Mouse (Mus musculus) embryonic facial prominence, embryonic 11.5 days (tissue): ENCODE measurements around the gene Fgfr2. TPM values are rescaled to one million over a fixed set of nuclear protein-coding genes. Genes with fewer than 3 reads are reported as not detected.

ENCODE experiments used
- ATAC-seq: fragments of 200-750 bp; cut with Nextera tagmentation; replicated peaks from 2 replicates; pipeline ENCODE4 v1.8.0; 2017; ENCODE audit warnings: low read depth; ENCODE audit not compliant: insufficient number of reproducible peaks, low FRiP score, low TSS enrichment
- DNase-seq: peaks from one replicate; pipeline ENCODE4 v3.0.0-alpha.2; 2015; ENCODE audit warnings: low spot score
- H3K27ac ChIP-seq: fragments of 300-500 bp; sonication (generic); replicated peaks from 2 replicates; pipeline ENCODE4 v1.5.1; 2014; ENCODE audit warnings: mild to moderate bottlenecking, low read depth, low read length, control low read depth
- H3K27me3 ChIP-seq: fragments of 300-500 bp; sonication (generic); 2 replicates; pipeline ENCODE4 v1.6.1; 2014; ENCODE audit warnings: mild to moderate bottlenecking, low read length, moderate library complexity, mixed read lengths; ENCODE audit not compliant: control insufficient read depth, insufficient read depth
- H3K36me3 ChIP-seq: fragments of 300-500 bp; sonication (generic); replicated peaks from 2 replicates; pipeline ENCODE4 v1.6.1; 2014; ENCODE audit warnings: low read depth, mild to moderate bottlenecking, low read length, moderate library complexity, mixed read lengths; ENCODE audit not compliant: control insufficient read depth, insufficient read depth
- H3K4me1 ChIP-seq: fragments of 300-500 bp; sonication (generic); 2 replicates; pipeline ENCODE4 v1.6.1; 2014; ENCODE audit warnings: low read length, mixed read lengths; ENCODE audit not compliant: control insufficient read depth, insufficient read depth
- H3K4me2 ChIP-seq: fragments of 300-500 bp; sonication (generic); 2 replicates; pipeline ENCODE4 v1.6.1; 2014; ENCODE audit warnings: low read depth, mild to moderate bottlenecking, control low read depth, low read length, moderate library complexity
- H3K4me3 ChIP-seq: fragments of 300-500 bp; sonication (generic); 2 replicates; pipeline ENCODE4 v1.5.1; 2014; ENCODE audit warnings: low read depth, low read length, control low read depth
- H3K9ac ChIP-seq: fragments of 300-500 bp; sonication (generic); replicated peaks from 2 replicates; pipeline ENCODE4 v1.6.1; 2014; ENCODE audit warnings: mild to moderate bottlenecking, control low read depth, low read length
- H3K9me3 ChIP-seq: fragments of 300-500 bp; sonication (generic); replicated peaks from 2 replicates; pipeline ENCODE4 v1.6.1; 2016; ENCODE audit warnings: mild to moderate bottlenecking, low read length, inconsistent platforms, mixed read lengths; ENCODE audit not compliant: control insufficient read depth
- WGBS: fragments of 180-500 bp; shearing (Covaris S2); extraction: QIAGEN DNeasy Blood & Tissue Kit; methylation state at CpG from one replicate; pipeline ENCODE4 v1.1.7; 2014; 5-methylcytosine and 5-hydroxymethylcytosine counted together
- polyA plus RNA-seq: library from polyadenylated mRNA; unstranded; fragments of >200 nt; fragmentation: Nextera tagmentation; extraction: Ambion mirVana; gene quantifications from 2 replicates; pipeline ENCODE4 v1.2.1, GENCODE M21; 2014

Gene Fgfr2
- polyA plus RNA-seq, 1 experiment from 2014 or later = 75.6 TPM

GRCm38 (mm10) chr7:132074503-132074902 lies 1048.6 kb downstream of the Fgfr2 start:
- Histone ChIP-seq H3K9ac (no peak overlapping the region), H3K36me3 (no peaks in the 10 kb centered on the region), H3K4me3 (no peak overlapping the region), H3K4me2 (no peak overlapping the region), H3K9me3 (no peaks in the 10 kb centered on the region), H3K27ac (no peak overlapping the region), H3K4me1 (peaks cover 4% of the 10 kb centered on the region; the same call in 1 of the 2 replicates), H3K27me3 (no peaks in the 10 kb centered on the region)
- WGBS = 76% methylated on average over 3 of the region's 3 CpGs
- ATAC-seq (no peak), DNase-seq (no peak)

GRCm38 (mm10) chr7:132070877-132071625 lies 1052.1 kb downstream of the Fgfr2 start:
- H3K27ac ChIP-seq = no peak overlapping the region
- H3K4me1 ChIP-seq = no peaks in the 10 kb centered on the region
- ATAC-seq = no peak
- no peaks in the 10 kb centered on the region for H3K27me3 ChIP-seq
- H3K9me3 ChIP-seq = no peaks in the 10 kb centered on the region
- no peak overlapping the region for H3K4me2 ChIP-seq
- 85% methylated on average over 6 of the region's 6 CpGs for WGBS
- no peak overlapping the region for H3K9ac ChIP-seq
- no peak overlapping the region for H3K4me3 ChIP-seq
- no peak for DNase-seq
- H3K36me3 ChIP-seq = no peaks in the 10 kb centered on the region

GRCm38 (mm10) chr7:132067951-132068350 lies 1055.2 kb downstream of the Fgfr2 start:
- Histone ChIP-seq H3K4me2 (no peak overlapping the region), H3K27me3 (no peaks in the 10 kb centered on the region), H3K4me1 (no peaks in the 10 kb centered on the region), H3K27ac (no peak overlapping the region), H3K9me3 (no peaks in the 10 kb centered on the region), H3K9ac (no peak overlapping the region), H3K4me3 (no peak overlapping the region), H3K36me3 (no peaks in the 10 kb centered on the region)
- 90% methylated on average over 5 of the region's 5 CpGs for WGBS
- ATAC-seq (no peak), DNase-seq (no peak)

GRCm38 (mm10) chr7:132067511-132067910 lies 1055.6 kb downstream of the Fgfr2 start:
- DNase-seq (no peak), ATAC-seq (no peak)
- no peaks in the 10 kb centered on the region for H3K9me3 ChIP-seq
- H3K4me3 ChIP-seq = no peak overlapping the region
- no peak overlapping the region for H3K4me2 ChIP-seq
- no peaks in the 10 kb centered on the region for H3K27me3 ChIP-seq
- no peak overlapping the region for H3K9ac ChIP-seq
- no peaks in the 10 kb centered on the region for H3K36me3 ChIP-seq
- no peaks in the 10 kb centered on the region for H3K4me1 ChIP-seq
- 85% methylated on average over 5 of the region's 5 CpGs for WGBS
- no peak overlapping the region for H3K27ac ChIP-seq

- Histone ChIP-seq H3K4me3 (no peak overlapping the region), H3K9ac (no peak overlapping the region), H3K27ac (no peak overlapping the region), H3K9me3 (no peaks in the 10 kb centered on the region), H3K27me3 (no peaks in the 10 kb centered on the region), H3K36me3 (no peaks in the 10 kb centered on the region), H3K4me2 (no peak overlapping the region), H3K4me1 (no peaks in the 10 kb centered on the region)
- DNase-seq (peak; percentile 45), ATAC-seq (no peak)
- WGBS = 83% methylated on average over 7 of the region's 7 CpGs
Observed at GRCm38 (mm10) chr7:132060116-132060515, 1063.0 kb downstream of the Fgfr2 start.

GRCm38 (mm10) chr7:132056565-132056964 lies 1066.6 kb downstream of the Fgfr2 start:
- H3K9ac ChIP-seq = no peak overlapping the region
- no peaks in the 10 kb centered on the region for H3K4me1 ChIP-seq
- no peak overlapping the region for H3K4me2 ChIP-seq
- no peak overlapping the region for H3K27ac ChIP-seq
- 67% methylated on average over 7 of the region's 7 CpGs for WGBS
- H3K27me3 ChIP-seq = no peaks in the 10 kb centered on the region
- H3K36me3 ChIP-seq = no peaks in the 10 kb centered on the region
- ATAC-seq (no peak), DNase-seq (no peak)
- no peak overlapping the region for H3K4me3 ChIP-seq
- no peaks in the 10 kb centered on the region for H3K9me3 ChIP-seq

- DNase-seq (no peak), ATAC-seq (no peak)
- Histone ChIP-seq H3K4me2 (no peak overlapping the region), H3K9me3 (no peaks in the 10 kb centered on the region), H3K9ac (no peak overlapping the region), H3K36me3 (no peaks in the 10 kb centered on the region), H3K27me3 (no peaks in the 10 kb centered on the region), H3K27ac (no peak overlapping the region), H3K4me1 (no peaks in the 10 kb centered on the region), H3K4me3 (no peak overlapping the region)
- WGBS = 43% methylated on average over 4 of the region's 4 CpGs
Observed at GRCm38 (mm10) chr7:132046662-132047061, 1076.5 kb downstream of the Fgfr2 start.

- WGBS = 63% methylated on average over 6 of the region's 6 CpGs
- H3K36me3 ChIP-seq = no peaks in the 10 kb centered on the region
- DNase-seq (no peak), ATAC-seq (no peak)
- H3K4me2 ChIP-seq = no peak overlapping the region
- no peaks in the 10 kb centered on the region for H3K27me3 ChIP-seq
- H3K9ac ChIP-seq = no peak overlapping the region
- H3K4me3 ChIP-seq = no peak overlapping the region
- H3K4me1 ChIP-seq = no peaks in the 10 kb centered on the region
- H3K27ac ChIP-seq = no peak overlapping the region
- H3K9me3 ChIP-seq = no peaks in the 10 kb centered on the region
Observed at GRCm38 (mm10) chr7:132031940-132032531, 1091.1 kb downstream of the Fgfr2 start.
